Mouse (Mus musculus) thymus, adult 2 months (tissue): ENCODE data around the gene Dnajb1.

ENCODE experiments used
- CTCF ChIP-seq: fragments of 200-500 bp; IDR thresholded peaks from 2 replicates; pipeline ENCODE4 v1.5.1; 2012; ENCODE audit warnings: mild to moderate bottlenecking, control low read depth, low read length, moderate library complexity, borderline replicate concordance; ENCODE audit not compliant: control insufficient read depth, poor library complexity, insufficient read depth; ENCODE audit errors: extremely low read depth
- POLR2A ChIP-seq: fragments of 200-500 bp; IDR thresholded peaks from 2 replicates; pipeline ENCODE4 v1.6.1; 2012; ENCODE audit warnings: mild to moderate bottlenecking, low read length, control low read depth, moderate library complexity; ENCODE audit not compliant: control insufficient read depth, poor library complexity, insufficient read depth; ENCODE audit errors: extremely low read depth

DNA sequence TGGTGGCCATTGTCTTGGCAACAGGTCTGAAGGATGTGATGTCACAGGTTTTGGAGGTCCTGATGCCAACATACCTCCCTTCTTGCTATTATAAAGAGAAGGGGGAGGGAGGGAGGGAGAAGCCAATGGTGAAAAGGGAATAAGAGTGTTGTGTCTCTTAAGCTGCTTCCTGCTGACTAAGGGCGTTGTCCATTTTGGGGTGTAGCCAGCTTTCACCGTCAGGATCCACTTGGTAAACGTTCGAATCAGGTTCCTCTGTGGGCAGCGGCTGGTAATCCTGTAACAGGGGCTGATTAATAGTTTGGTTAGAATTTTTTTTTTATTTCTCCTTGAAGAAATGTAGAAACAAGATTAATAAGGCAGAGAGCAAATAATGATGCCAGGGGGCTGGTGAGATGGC, 31.7 kb downstream of the Dnajb1 start:
- TF ChIP-seq POLR2A, result no peak
- TF ChIP-seq CTCF, result no peak
